Mouse (Mus musculus): ENCODE results near the gene Wdr83os. TPM values are rescaled to one million over a fixed set of nuclear protein-coding genes. Genes with fewer than 3 reads are reported as not detected.

Wdr83os gene
- 119 and 136 TPM in 2 replicates for polyA plus RNA-seq (2014; fragmentation: Nextera tagmentation; extraction: Ambion mirVana)

GRCm38 (mm10) chr8:85080532-85081215 is at the start of gene Wdr83os:
TSS of gene Wdr83os (plus strand) at chr8:85080740.
- under 1% methylated on average over 30 of the region's 30 CpGs for WGBS
- Histone ChIP-seq H3K4me3 (replicated peaks; ENCODE audit: low read length) (peak within 1 kb of the TSS; percentile 78), H3K9ac (peak within 1 kb of the TSS; percentile 87), H3K36me3 (replicated peaks; ENCODE audit: control insufficient read depth, insufficient read depth) (peaks cover 27% of the 10 kb centered on the region), H3K4me2 (replicated peaks) (peak within 1 kb of the TSS; percentile 62), H3K27ac (no peak within 1 kb of the TSS; the same call in 1 of the 2 replicates), H3K4me1 (replicated peaks; ENCODE audit: control insufficient read depth, insufficient read depth, low read length) (peaks cover 12% of the 10 kb centered on the region), H3K9me3 (ENCODE audit: control insufficient read depth, low read length) (no peaks in the 10 kb centered on the region), H3K27me3 (ENCODE audit: control insufficient read depth, insufficient read depth, low read length) (no peaks in the 10 kb centered on the region)
- DNase-seq (ENCODE audit: low spot score) (peak; percentile 77), ATAC-seq (ENCODE audit: low FRiP score) (0 out of 2 replicates have a peak, but pooled peaks have one; percentile 16)

- 89% methylated on average over 4 of the region's 4 CpGs for WGBS
- DNase-seq (ENCODE audit: low spot score), result no peak
Measured at GRCm38 (mm10) chr8:85032622-85033311, 47.8 kb upstream of the Wdr83os start.

GRCm38 (mm10) chr8:85033867-85034266 is 46.7 kb upstream of the Wdr83os start:
- H3K36me3 ChIP-seq (replicated peaks; ENCODE audit: control insufficient read depth, insufficient read depth), result peaks cover 38% of the 10 kb centered on the region
- H3K4me3 ChIP-seq (replicated peaks; ENCODE audit: low read length), result no peak overlapping the region
- H3K9ac ChIP-seq, result no peak overlapping the region
- no peak for DNase-seq (ENCODE audit: low spot score)
- WGBS, result 63% methylated on average over 1 of the region's 1 CpGs
- no peak for ATAC-seq (ENCODE audit: low FRiP score)
- H3K4me1 ChIP-seq (replicated peaks; ENCODE audit: control insufficient read depth, insufficient read depth, low read length), result peaks cover 25% of the 10 kb centered on the region
- no peak overlapping the region for H3K4me2 ChIP-seq (replicated peaks)
- H3K9me3 ChIP-seq (ENCODE audit: control insufficient read depth, low read length), result no peaks in the 10 kb centered on the region
- H3K27me3 ChIP-seq (ENCODE audit: control insufficient read depth, insufficient read depth, low read length), result no peaks in the 10 kb centered on the region
- H3K27ac ChIP-seq, result no peak overlapping the region

More at GRCm38 (mm10) chr8:85032622-85033311, 47.8 kb upstream of the Wdr83os start:
- Histone ChIP-seq H3K4me1 (replicated peaks; ENCODE audit: control insufficient read depth, insufficient read depth, low read length) (peaks cover 28% of the 10 kb centered on the region), H3K4me3 (replicated peaks; ENCODE audit: low read length) (no peak overlapping the region), H3K27ac (no peak overlapping the region), H3K9me3 (ENCODE audit: control insufficient read depth, low read length) (no peaks in the 10 kb centered on the region), H3K27me3 (ENCODE audit: control insufficient read depth, insufficient read depth, low read length) (no peaks in the 10 kb centered on the region), H3K4me2 (replicated peaks) (no peak overlapping the region), H3K9ac (no peak overlapping the region), H3K36me3 (replicated peaks; ENCODE audit: control insufficient read depth, insufficient read depth) (peaks cover 38% of the 10 kb centered on the region)
- no peak for ATAC-seq (ENCODE audit: low FRiP score)

- DNase-seq (ENCODE audit: low spot score) (peak; percentile 81), ATAC-seq (ENCODE audit: low FRiP score) (no peak)
- H3K36me3 ChIP-seq (replicated peaks; ENCODE audit: control insufficient read depth, insufficient read depth), result peaks cover 35% of the 10 kb centered on the region
- no peaks in the 10 kb centered on the region for H3K27me3 ChIP-seq (ENCODE audit: control insufficient read depth, insufficient read depth, low read length)
- peaks cover 25% of the 10 kb centered on the region for H3K4me1 ChIP-seq (replicated peaks; ENCODE audit: control insufficient read depth, insufficient read depth, low read length)
- no peaks in the 10 kb centered on the region for H3K9me3 ChIP-seq (ENCODE audit: control insufficient read depth, low read length)
- peak overlapping the region; percentile 86 for H3K9ac ChIP-seq
- H3K4me3 ChIP-seq (replicated peaks; ENCODE audit: low read length), result peak overlapping the region; percentile 73
- WGBS, result 2% methylated on average over 13 of the region's 13 CpGs
- peak overlapping the region; percentile 91 for H3K4me2 ChIP-seq (replicated peaks)
- no peak overlapping the region for H3K27ac ChIP-seq
Measured at GRCm38 (mm10) chr8:85034764-85035163, 45.8 kb upstream of the Wdr83os start.

GRCm38 (mm10) chr8:85035165-85035727 is 45.3 kb upstream of the Wdr83os start:
- Histone ChIP-seq H3K9ac (peak overlapping the region; percentile 86), H3K4me3 (replicated peaks; ENCODE audit: low read length) (peak overlapping the region; percentile 73), H3K27me3 (ENCODE audit: control insufficient read depth, insufficient read depth, low read length) (no peaks in the 10 kb centered on the region), H3K9me3 (ENCODE audit: control insufficient read depth, low read length) (no peaks in the 10 kb centered on the region), H3K4me2 (replicated peaks) (peak overlapping the region; percentile 91), H3K27ac (no peak overlapping the region), H3K4me1 (replicated peaks; ENCODE audit: control insufficient read depth, insufficient read depth, low read length) (peaks cover 25% of the 10 kb centered on the region), H3K36me3 (replicated peaks; ENCODE audit: control insufficient read depth, insufficient read depth) (peaks cover 32% of the 10 kb centered on the region)
- ATAC-seq (ENCODE audit: low FRiP score) (no peak), DNase-seq (ENCODE audit: low spot score) (no peak)
- 8% methylated on average over 12 of the region's 12 CpGs for WGBS

- Histone ChIP-seq H3K4me3 (replicated peaks; ENCODE audit: low read length) (peak overlapping the region; percentile 73), H3K9me3 (ENCODE audit: control insufficient read depth, low read length) (no peaks in the 10 kb centered on the region), H3K27me3 (ENCODE audit: control insufficient read depth, insufficient read depth, low read length) (no peaks in the 10 kb centered on the region), H3K4me1 (replicated peaks; ENCODE audit: control insufficient read depth, insufficient read depth, low read length) (peaks cover 25% of the 10 kb centered on the region), H3K4me2 (replicated peaks) (peak overlapping the region; percentile 91), H3K36me3 (replicated peaks; ENCODE audit: control insufficient read depth, insufficient read depth) (peaks cover 32% of the 10 kb centered on the region), H3K27ac (peak overlapping the region; percentile 75; the same call in 1 of the 2 replicates), H3K9ac (peak overlapping the region; percentile 86)
- under 1% methylated on average over 15 of the region's 15 CpGs for WGBS
- no peak for ATAC-seq (ENCODE audit: low FRiP score)
- peak; percentile 30 for DNase-seq (ENCODE audit: low spot score)
Measured at GRCm38 (mm10) chr8:85035728-85036310, 44.7 kb upstream of the Wdr83os start.

- ATAC-seq (ENCODE audit: low FRiP score) (peak; percentile 44), DNase-seq (ENCODE audit: low spot score) (no peak)
- Histone ChIP-seq H3K9me3 (ENCODE audit: control insufficient read depth, low read length) (no peaks in the 10 kb centered on the region), H3K27ac (peak overlapping the region; percentile 75), H3K4me3 (replicated peaks; ENCODE audit: low read length) (peak overlapping the region; percentile 73), H3K36me3 (replicated peaks; ENCODE audit: control insufficient read depth, insufficient read depth) (peaks cover 32% of the 10 kb centered on the region), H3K9ac (peak overlapping the region; percentile 86), H3K27me3 (ENCODE audit: control insufficient read depth, insufficient read depth, low read length) (no peaks in the 10 kb centered on the region), H3K4me2 (replicated peaks) (peak overlapping the region; percentile 91), H3K4me1 (replicated peaks; ENCODE audit: control insufficient read depth, insufficient read depth, low read length) (peaks cover 25% of the 10 kb centered on the region)
- under 1% methylated on average over 9 of the region's 9 CpGs for WGBS
Measured at GRCm38 (mm10) chr8:85036381-85036717, 44.2 kb upstream of the Wdr83os start.

GRCm38 (mm10) chr8:85036718-85037365 is 43.7 kb upstream of the Wdr83os start, which contains the start of gene Tnpo2:
TSS of gene Tnpo2 (plus strand) at chr8:85036915.
- under 1% methylated on average over 53 of the region's 59 CpGs for WGBS
- DNase-seq (ENCODE audit: low spot score), result peak; percentile 95
- Histone ChIP-seq H3K9ac (peak within 1 kb of the TSS; percentile 86), H3K36me3 (replicated peaks; ENCODE audit: control insufficient read depth, insufficient read depth) (peaks cover 31% of the 10 kb centered on the region), H3K4me3 (replicated peaks; ENCODE audit: low read length) (peak within 1 kb of the TSS; percentile 73), H3K4me2 (replicated peaks) (peak within 1 kb of the TSS; percentile 91), H3K9me3 (ENCODE audit: control insufficient read depth, low read length) (no peaks in the 10 kb centered on the region), H3K4me1 (replicated peaks; ENCODE audit: control insufficient read depth, insufficient read depth, low read length) (peaks cover 25% of the 10 kb centered on the region), H3K27ac (peak within 1 kb of the TSS; percentile 97), H3K27me3 (ENCODE audit: control insufficient read depth, insufficient read depth, low read length) (no peaks in the 10 kb centered on the region)
- peak; percentile 92 for ATAC-seq (ENCODE audit: low FRiP score)

Measured in hindbrain, embryonic 14.5 days (tissue).